Mouse (Mus musculus): Measurements from ENCODE around the gene Dock3. TPM values are rescaled to one million over a fixed set of nuclear protein-coding genes. Genes with fewer than 3 reads are reported as not detected.

The Dock3 gene
- total RNA-seq, 2 experiments from 2014 or later = 0.25 to 0.41 TPM

Small RNA genes within 50 kb of the gene (microRNA-seq; reads per million reads assigned to microRNA genes)
- gene Gm22238 = not detected

Other genes with a start within 250 kb of the Dock3 start
- 10 to 100 TPM; 19.7 to 22.8 TPM for gene Mapkapk3, start 58.0 kb upstream of the Dock3 start, total RNA-seq (2021)
- 10 to 100 TPM; 17.3 to 21.7 TPM for gene Cish, start 64.1 kb upstream of the Dock3 start, total RNA-seq (2021)
- 10 to 100 TPM; 14.0 to 14.5 TPM for gene Hemk1, start 106.4 kb upstream of the Dock3 start, total RNA-seq (2021)
- gene 6430571L13Rik, start 108.7 kb upstream of the Dock3 start, total RNA-seq (2021) = 10 to 100 TPM; 16.9 to 18.1 TPM
- 1 to 10 TPM; 2.6 to 2.7 TPM for gene Cacna2d2, start 167.7 kb upstream of the Dock3 start, total RNA-seq (2021)

Measured in gastrocnemius, postnatal 4 days (tissue).